Mouse (Mus musculus): Measurements from ENCODE around the gene Serpinb9c. TPM values are rescaled to one million over a fixed set of nuclear protein-coding genes. Genes with fewer than 3 reads are reported as not detected.

Gene Serpinb9c
- polyA plus RNA-seq, 1 experiment from 2014 or later = not detected

- H3K9ac ChIP-seq (replicated peaks) = no peak overlapping the region
- no peak for TF ChIP-seq EP300 (IDR thresholded peaks at IDR 0.05; ENCODE audit: low read depth)
- TF ChIP-seq CTCF (IDR thresholded peaks at IDR 0.05; ENCODE audit: low read depth) = no peak
- no peaks in the 10 kb centered on the region for H3K9me3 ChIP-seq (ENCODE audit: low read length)
- H3K4me1 ChIP-seq (ENCODE audit: insufficient read depth) = no peaks in the 10 kb centered on the region
- no peak for ATAC-seq
- no peak overlapping the region for H3K4me2 ChIP-seq (ENCODE audit: low read depth, low read length)
- no peak for DNase-seq
- no peak overlapping the region for H3K27ac ChIP-seq (ENCODE audit: low read depth)
- no peaks in the 10 kb centered on the region for H3K27me3 ChIP-seq (ENCODE audit: insufficient read depth, low read length)
- no peak overlapping the region for H3K4me3 ChIP-seq (ENCODE audit: low read depth, low read length)
- no peaks in the 10 kb centered on the region for H3K36me3 ChIP-seq (replicated peaks; ENCODE audit: insufficient read depth, low read length)
Observed at GRCm38 (mm10) chr13:33105626-33106025, 53.9 kb downstream of the Serpinb9c start.

Other genes starting within 250 kb of the Serpinb9c start
- gene Serpinb6b, start 194.5 kb downstream of the Serpinb9c start, polyA plus RNA-seq (2015; fragmentation: Nextera tagmentation; extraction: Ambion mirVana) = 2.9 TPM in 2 replicates
- 1.7 and 2.2 TPM in 2 replicates for gene Serpinb9, start 156.5 kb downstream of the Serpinb9c start, polyA plus RNA-seq (2015; fragmentation: Nextera tagmentation; extraction: Ambion mirVana)
- gene Serpinb9b, start 132.3 kb downstream of the Serpinb9c start, polyA plus RNA-seq (2015; fragmentation: Nextera tagmentation; extraction: Ambion mirVana) = 0.15 TPM in 1 of 2 replicates, not detected in the other
- not detected in 2 replicates for gene Serpinb1b, start 81.2 kb downstream of the Serpinb9c start, polyA plus RNA-seq (2015; fragmentation: Nextera tagmentation; extraction: Ambion mirVana)
- gene Serpinb9d, start 33.2 kb upstream of the Serpinb9c start, polyA plus RNA-seq (2015; fragmentation: Nextera tagmentation; extraction: Ambion mirVana) = not detected in 2 replicates
- gene Serpinb9e, start 89.9 kb upstream of the Serpinb9c start, polyA plus RNA-seq (2015; fragmentation: Nextera tagmentation; extraction: Ambion mirVana) = not detected in 2 replicates
- not detected in 2 replicates for gene Serpinb9f, start 164.3 kb upstream of the Serpinb9c start, polyA plus RNA-seq (2015; fragmentation: Nextera tagmentation; extraction: Ambion mirVana)
- gene Gm11397, start 236.0 kb upstream of the Serpinb9c start, polyA plus RNA-seq (2015; fragmentation: Nextera tagmentation; extraction: Ambion mirVana) = not detected in 2 replicates